Mouse (Mus musculus): Measurements from ENCODE around the gene Gxylt2.

DNA sequence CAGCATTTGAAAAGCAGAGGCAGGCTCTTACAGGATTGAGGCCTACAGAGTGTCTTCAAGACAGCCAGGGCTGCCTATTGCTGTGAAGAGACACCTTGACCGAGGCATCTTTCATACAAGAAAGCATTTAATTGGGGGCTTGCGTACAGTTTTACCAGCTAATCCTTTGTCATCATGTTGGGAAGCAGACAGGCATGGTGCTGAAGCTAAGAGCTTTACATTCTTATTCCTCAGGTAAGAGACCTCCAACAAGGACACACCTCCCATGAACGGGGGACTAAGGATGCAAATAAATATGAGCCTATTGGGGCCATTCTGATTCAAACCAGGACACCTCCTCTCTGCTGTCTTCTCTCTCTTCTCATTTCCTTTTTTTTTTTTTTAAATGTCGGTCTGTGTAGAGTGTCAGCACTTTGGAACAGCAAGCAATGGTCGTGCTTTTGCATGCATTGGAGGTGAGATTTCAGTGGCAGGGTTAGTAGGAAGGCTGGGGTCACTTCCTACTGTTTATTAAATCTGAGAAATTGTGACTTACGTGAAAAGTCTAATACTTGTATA, 103.8 kb downstream of the Gxylt2 start:
- no peak for TF ChIP-seq CTCF (IDR thresholded peaks at IDR 0.05; ENCODE audit: low read depth)
- TF ChIP-seq EP300 (optimal IDR thresholded peaks at IDR 0.05) = no peak

All from stomach, postnatal 0 days (tissue).